Mouse (Mus musculus) MEL (cell line): ENCODE measurements around the gene Arfip1.

Experiments used
- CTCF ChIP-seq, 3 experiments: IDR thresholded peaks in 2 of 3; conservative IDR thresholded peaks in 1 of 3; 2 replicates each; pipeline ENCODE4 v1.5.1; 2011 to 2012; ENCODE audit warnings: low read length in 3 of 3, low read depth in 2 of 3, mild to moderate bottlenecking in 2 of 3, improper control_type of control experiment in 1 of 3, inconsistent platforms in 1 of 3, mixed read lengths in 1 of 3, moderate library complexity in 1 of 3; ENCODE audit not compliant: control insufficient read depth in 1 of 3, insufficient read depth in 1 of 3, poor library complexity in 1 of 3, severe bottlenecking in 1 of 3
- EP300 ChIP-seq, 2 experiments: IDR thresholded peaks; 2 replicates each; pipeline ENCODE4 v1.6.1; 2011; ENCODE audit warnings: improper control_type of control experiment in 2 of 2, low read length in 2 of 2, low read depth in 1 of 2, mild to moderate bottlenecking in 1 of 2
- GABPA ChIP-seq: IDR thresholded peaks from 2 replicates; pipeline ENCODE4 v1.6.1; 2012; ENCODE audit warnings: low read depth, mild to moderate bottlenecking, inconsistent platforms, low read length, improper control_type of control experiment, moderate library complexity
- POLR2A ChIP-seq, 2 experiments: IDR thresholded peaks; 2 replicates each; pipeline ENCODE4 v1.6.1; 2011 to 2012; ENCODE audit warnings: low read length in 2 of 2, mild to moderate bottlenecking in 2 of 2, control low read depth in 1 of 2, improper control_type of control experiment in 1 of 2, low read depth in 1 of 2, moderate library complexity in 1 of 2; ENCODE audit not compliant: control insufficient read depth in 1 of 2, insufficient read depth in 1 of 2, poor library complexity in 1 of 2
- SIN3A ChIP-seq: IDR thresholded peaks from 2 replicates; pipeline ENCODE4 v1.6.1; 2012; ENCODE audit warnings: low read length, improper control_type of control experiment, inconsistent platforms
- ZKSCAN1 ChIP-seq: IDR thresholded peaks from 2 replicates; pipeline ENCODE4 v1.6.1; 2012; ENCODE audit warnings: low read depth, mild to moderate bottlenecking, inconsistent platforms, low read length, improper control_type of control experiment, moderate library complexity

DNA sequence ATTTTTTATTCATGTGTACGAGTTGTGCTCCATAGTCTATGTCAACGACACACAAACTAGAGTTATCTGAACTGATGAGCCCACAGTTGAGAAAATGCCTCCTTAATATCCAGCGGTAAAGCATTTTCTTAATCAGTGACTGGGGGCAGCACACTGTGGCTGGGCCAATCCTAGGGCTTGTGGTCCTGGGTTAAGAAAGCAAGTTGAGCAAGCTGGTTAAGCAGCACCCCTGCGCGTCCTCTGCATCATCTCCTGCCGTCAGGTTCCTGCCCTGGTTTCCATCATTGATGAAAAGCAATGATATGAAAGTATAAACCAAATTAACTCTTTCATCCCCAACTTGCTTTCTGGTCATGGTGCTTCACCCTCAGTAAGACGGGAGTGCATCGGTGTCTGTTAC is 89.8 kb downstream of the Arfip1 start:
- no peak for TF ChIP-seq SIN3A
- no peak for TF ChIP-seq GABPA
- no peak for TF ChIP-seq ZKSCAN1
- no peak for TF ChIP-seq CTCF (IDR thresholded peaks at IDR 0.05 in 2 of 3, conservative IDR thresholded peaks at IDR 0.05 in 1 of 3; ENCODE audit: control insufficient read depth in 1 of 3, insufficient read depth in 1 of 3, low read depth in 2 of 3, low read length in 3 of 3, poor library complexity in 1 of 3, severe bottlenecking in 1 of 3)
- TF ChIP-seq EP300 (IDR thresholded peaks at IDR 0.05; ENCODE audit: low read depth in 1 of 2, low read length in 2 of 2): no peak
- no peak for TF ChIP-seq POLR2A (IDR thresholded peaks at IDR 0.05; ENCODE audit: control insufficient read depth in 1 of 2, insufficient read depth in 1 of 2, low read depth in 1 of 2, low read length in 2 of 2, poor library complexity in 1 of 2)
